Mouse (Mus musculus): ENCODE measurements around the gene Cyfip2. TPM values are rescaled to one million over a fixed set of nuclear protein-coding genes. Genes with fewer than 3 reads are reported as not detected.

The Cyfip2 gene
- polyA plus RNA-seq, 1 experiment from 2014 or later: 13.4 TPM

DNA sequence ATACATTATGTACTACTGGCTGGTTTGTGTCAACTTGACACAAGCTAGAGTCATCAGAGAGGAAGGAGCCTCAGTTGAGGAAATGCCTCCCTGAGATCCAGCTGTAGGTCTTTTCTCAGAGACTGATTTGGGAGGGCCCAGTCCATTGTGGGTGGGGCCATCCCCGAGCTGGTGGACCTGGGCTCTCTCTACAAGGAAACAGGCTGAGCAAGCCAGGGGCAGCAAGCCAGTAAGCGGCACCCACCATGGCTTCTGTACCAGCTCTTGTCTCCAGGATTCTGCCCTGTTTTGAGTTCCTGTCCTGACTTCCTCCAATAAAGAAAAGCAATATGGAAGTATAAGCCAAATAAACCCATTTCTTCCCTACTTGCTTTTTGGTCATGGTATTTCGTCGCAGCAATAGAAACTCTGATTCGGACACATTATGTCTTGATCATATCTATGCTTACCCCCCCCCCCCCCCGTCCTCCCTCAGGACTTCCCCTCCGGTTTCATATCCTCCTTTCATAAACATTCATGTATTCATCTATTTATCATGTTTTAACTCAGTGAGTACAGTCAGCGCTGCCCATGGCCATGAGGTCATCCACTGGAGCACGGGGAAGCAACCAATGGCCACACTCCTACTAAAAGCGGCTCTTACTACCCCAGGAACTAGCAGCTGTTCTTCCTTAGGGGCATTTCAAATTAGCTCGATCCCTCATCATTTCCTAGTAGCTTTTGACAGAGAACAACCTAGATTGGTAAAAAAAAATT, 47.5 kb downstream of the Cyfip2 start:
- H3K27ac ChIP-seq (ENCODE audit: low read length): no peak overlapping the region
- no peak overlapping the region for H3K9ac ChIP-seq (replicated peaks; ENCODE audit: low read depth, low read length)
- no peaks in the 10 kb centered on the region for H3K4me1 ChIP-seq (ENCODE audit: control insufficient read depth, insufficient read depth, low read length)
- no peak overlapping the region for H3K4me3 ChIP-seq (ENCODE audit: low read depth, low read length)
- no peaks in the 10 kb centered on the region for H3K27me3 ChIP-seq (ENCODE audit: control insufficient read depth, insufficient read depth, low read length)
- H3K36me3 ChIP-seq (ENCODE audit: control insufficient read depth, insufficient read depth, low read length): no peaks in the 10 kb centered on the region; the same call in 1 of the 2 replicates
- WGBS: 72% methylated on average over 11 of the region's 11 CpGs
- H3K9me3 ChIP-seq (ENCODE audit: control insufficient read depth, low read depth, low read length): no peaks in the 10 kb centered on the region
- ATAC-seq (ENCODE audit: insufficient number of reproducible peaks, insufficient read depth, low FRiP score, low read depth): no peak
- no peak overlapping the region for H3K4me2 ChIP-seq (replicated peaks; ENCODE audit: low read depth, low read length)

- H3K9ac ChIP-seq (replicated peaks; ENCODE audit: low read depth, low read length): no peak overlapping the region
- ATAC-seq (ENCODE audit: insufficient number of reproducible peaks, insufficient read depth, low FRiP score, low read depth): no peak
- H3K9me3 ChIP-seq (ENCODE audit: control insufficient read depth, low read depth, low read length): no peaks in the 10 kb centered on the region
- no peak overlapping the region for H3K4me2 ChIP-seq (replicated peaks; ENCODE audit: low read depth, low read length)
- no peaks in the 10 kb centered on the region for H3K4me1 ChIP-seq (ENCODE audit: control insufficient read depth, insufficient read depth, low read length)
- H3K27me3 ChIP-seq (ENCODE audit: control insufficient read depth, insufficient read depth, low read length): no peaks in the 10 kb centered on the region
- no peaks in the 10 kb centered on the region; the same call in 1 of the 2 replicates for H3K36me3 ChIP-seq (ENCODE audit: control insufficient read depth, insufficient read depth, low read length)
- H3K27ac ChIP-seq (ENCODE audit: low read length): no peak overlapping the region
- 70% methylated on average over 3 of the region's 3 CpGs for WGBS
- no peak overlapping the region for H3K4me3 ChIP-seq (ENCODE audit: low read depth, low read length)
These were observed 48.1 kb downstream of the Cyfip2 start for GRCm38 (mm10) chr11:46264584-46264983.

GRCm38 (mm10) chr11:46263291-46263690, 49.4 kb downstream of the Cyfip2 start:
- ATAC-seq (ENCODE audit: insufficient number of reproducible peaks, insufficient read depth, low FRiP score, low read depth): no peak
- 83% methylated on average over 11 of the region's 11 CpGs for WGBS
- no peak overlapping the region for H3K4me2 ChIP-seq (replicated peaks; ENCODE audit: low read depth, low read length)
- no peaks in the 10 kb centered on the region for H3K4me1 ChIP-seq (ENCODE audit: control insufficient read depth, insufficient read depth, low read length)
- no peaks in the 10 kb centered on the region; the same call in 1 of the 2 replicates for H3K36me3 ChIP-seq (ENCODE audit: control insufficient read depth, insufficient read depth, low read length)
- H3K27me3 ChIP-seq (ENCODE audit: control insufficient read depth, insufficient read depth, low read length): no peaks in the 10 kb centered on the region
- no peak overlapping the region for H3K27ac ChIP-seq (ENCODE audit: low read length)
- H3K4me3 ChIP-seq (ENCODE audit: low read depth, low read length): no peak overlapping the region
- H3K9me3 ChIP-seq (ENCODE audit: control insufficient read depth, low read depth, low read length): no peaks in the 10 kb centered on the region
- no peak overlapping the region for H3K9ac ChIP-seq (replicated peaks; ENCODE audit: low read depth, low read length)

GRCm38 (mm10) chr11:46262854-46263253, 49.8 kb downstream of the Cyfip2 start:
- Histone ChIP-seq H3K4me1 (ENCODE audit: control insufficient read depth, insufficient read depth, low read length) (no peaks in the 10 kb centered on the region), H3K36me3 (ENCODE audit: control insufficient read depth, insufficient read depth, low read length) (no peaks in the 10 kb centered on the region; the same call in 1 of the 2 replicates), H3K4me3 (ENCODE audit: low read depth, low read length) (no peak overlapping the region), H3K9ac (replicated peaks; ENCODE audit: low read depth, low read length) (no peak overlapping the region), H3K27ac (ENCODE audit: low read length) (no peak overlapping the region), H3K4me2 (replicated peaks; ENCODE audit: low read depth, low read length) (no peak overlapping the region), H3K27me3 (ENCODE audit: control insufficient read depth, insufficient read depth, low read length) (no peaks in the 10 kb centered on the region), H3K9me3 (ENCODE audit: control insufficient read depth, low read depth, low read length) (no peaks in the 10 kb centered on the region)
- WGBS: 64% methylated on average over 3 of the region's 3 CpGs
- ATAC-seq (ENCODE audit: insufficient number of reproducible peaks, insufficient read depth, low FRiP score, low read depth): no peak

GRCm38 (mm10) chr11:46258749-46259148, 53.9 kb downstream of the Cyfip2 start:
- H3K27ac ChIP-seq (ENCODE audit: low read length): no peak overlapping the region
- no peaks in the 10 kb centered on the region for H3K27me3 ChIP-seq (ENCODE audit: control insufficient read depth, insufficient read depth, low read length)
- H3K36me3 ChIP-seq (ENCODE audit: control insufficient read depth, insufficient read depth, low read length): no peaks in the 10 kb centered on the region; the same call in 1 of the 2 replicates
- H3K9ac ChIP-seq (replicated peaks; ENCODE audit: low read depth, low read length): no peak overlapping the region
- H3K4me1 ChIP-seq (ENCODE audit: control insufficient read depth, insufficient read depth, low read length): no peaks in the 10 kb centered on the region
- no peak for ATAC-seq (ENCODE audit: insufficient number of reproducible peaks, insufficient read depth, low FRiP score, low read depth)
- H3K9me3 ChIP-seq (ENCODE audit: control insufficient read depth, low read depth, low read length): no peaks in the 10 kb centered on the region
- 92% methylated on average over 8 of the region's 8 CpGs for WGBS
- no peak overlapping the region for H3K4me3 ChIP-seq (ENCODE audit: low read depth, low read length)
- H3K4me2 ChIP-seq (replicated peaks; ENCODE audit: low read depth, low read length): no peak overlapping the region

GRCm38 (mm10) chr11:46258207-46258606, 54.5 kb downstream of the Cyfip2 start:
- Histone ChIP-seq H3K36me3 (ENCODE audit: control insufficient read depth, insufficient read depth, low read length) (no peaks in the 10 kb centered on the region; the same call in 1 of the 2 replicates), H3K27me3 (ENCODE audit: control insufficient read depth, insufficient read depth, low read length) (no peaks in the 10 kb centered on the region), H3K27ac (ENCODE audit: low read length) (no peak overlapping the region), H3K4me1 (ENCODE audit: control insufficient read depth, insufficient read depth, low read length) (no peaks in the 10 kb centered on the region), H3K4me3 (ENCODE audit: low read depth, low read length) (no peak overlapping the region), H3K9ac (replicated peaks; ENCODE audit: low read depth, low read length) (no peak overlapping the region), H3K4me2 (replicated peaks; ENCODE audit: low read depth, low read length) (no peak overlapping the region), H3K9me3 (ENCODE audit: control insufficient read depth, low read depth, low read length) (no peaks in the 10 kb centered on the region)
- 78% methylated on average over 4 of the region's 4 CpGs for WGBS
- ATAC-seq (ENCODE audit: insufficient number of reproducible peaks, insufficient read depth, low FRiP score, low read depth): no peak

- Histone ChIP-seq H3K36me3 (ENCODE audit: control insufficient read depth, insufficient read depth, low read length) (no peaks in the 10 kb centered on the region; the same call in 1 of the 2 replicates), H3K27me3 (ENCODE audit: control insufficient read depth, insufficient read depth, low read length) (no peaks in the 10 kb centered on the region), H3K27ac (ENCODE audit: low read length) (no peak overlapping the region), H3K9ac (replicated peaks; ENCODE audit: low read depth, low read length) (no peak overlapping the region), H3K4me2 (replicated peaks; ENCODE audit: low read depth, low read length) (no peak overlapping the region), H3K4me3 (ENCODE audit: low read depth, low read length) (no peak overlapping the region), H3K9me3 (ENCODE audit: control insufficient read depth, low read depth, low read length) (no peaks in the 10 kb centered on the region), H3K4me1 (ENCODE audit: control insufficient read depth, insufficient read depth, low read length) (no peaks in the 10 kb centered on the region)
- 91% methylated on average over 2 of the region's 2 CpGs for WGBS
- no peak for ATAC-seq (ENCODE audit: insufficient number of reproducible peaks, insufficient read depth, low FRiP score, low read depth)
These were observed 57.4 kb downstream of the Cyfip2 start for GRCm38 (mm10) chr11:46255291-46255690.

GRCm38 (mm10) chr11:46251994-46252393, 60.7 kb downstream of the Cyfip2 start:
- no peaks in the 10 kb centered on the region for H3K4me1 ChIP-seq (ENCODE audit: control insufficient read depth, insufficient read depth, low read length)
- no peaks in the 10 kb centered on the region for H3K27me3 ChIP-seq (ENCODE audit: control insufficient read depth, insufficient read depth, low read length)
- H3K4me3 ChIP-seq (ENCODE audit: low read depth, low read length): no peak overlapping the region
- no peaks in the 10 kb centered on the region; the same call in 1 of the 2 replicates for H3K36me3 ChIP-seq (ENCODE audit: control insufficient read depth, insufficient read depth, low read length)
- H3K9ac ChIP-seq (replicated peaks; ENCODE audit: low read depth, low read length): no peak overlapping the region
- no peak overlapping the region for H3K27ac ChIP-seq (ENCODE audit: low read length)
- ATAC-seq (ENCODE audit: insufficient number of reproducible peaks, insufficient read depth, low FRiP score, low read depth): 0 out of 2 replicates have a peak, but pooled peaks have one; percentile 44
- H3K4me2 ChIP-seq (replicated peaks; ENCODE audit: low read depth, low read length): no peak overlapping the region
- H3K9me3 ChIP-seq (ENCODE audit: control insufficient read depth, low read depth, low read length): no peaks in the 10 kb centered on the region
- 29% methylated on average over 7 of the region's 7 CpGs for WGBS

Data from stomach, embryonic 14.5 days (tissue).